Mouse (Mus musculus): Measurements from ENCODE around the gene Rae1.

DNA sequence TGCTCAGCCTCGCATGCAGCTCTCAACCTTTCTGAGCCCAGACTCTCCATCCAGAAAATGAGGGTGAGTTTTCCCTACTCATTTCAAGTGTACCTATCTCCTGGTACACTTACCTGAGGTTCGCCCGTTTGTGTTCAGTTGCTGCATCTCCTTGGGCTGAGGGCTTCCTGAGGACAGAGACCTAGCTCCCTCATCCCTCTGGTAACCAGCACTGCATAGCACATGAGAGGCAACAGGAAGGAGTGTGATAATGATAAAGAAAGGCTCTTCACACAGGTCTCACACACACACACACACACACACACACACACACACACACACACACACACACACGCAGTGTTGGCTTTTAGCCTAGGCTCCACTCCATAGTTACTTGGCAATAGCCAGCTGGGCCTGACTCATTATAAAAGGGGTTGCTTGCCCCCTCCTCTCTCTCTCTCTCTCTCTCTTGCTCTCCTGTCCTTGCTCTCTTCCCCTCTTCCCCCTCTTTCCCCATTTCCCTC is 21.7 kb upstream of the Rae1 start:
- no peak for TF ChIP-seq CTCF (conservative IDR thresholded peaks at IDR 0.05; ENCODE audit: low read length)
- TF ChIP-seq NANOG (IDR thresholded peaks at IDR 0.05; ENCODE audit: borderline replicate concordance, low read length): no peak
